Mouse (Mus musculus): ENCODE measurements around the gene Gm9376.

Gm9376 gene

DNA sequence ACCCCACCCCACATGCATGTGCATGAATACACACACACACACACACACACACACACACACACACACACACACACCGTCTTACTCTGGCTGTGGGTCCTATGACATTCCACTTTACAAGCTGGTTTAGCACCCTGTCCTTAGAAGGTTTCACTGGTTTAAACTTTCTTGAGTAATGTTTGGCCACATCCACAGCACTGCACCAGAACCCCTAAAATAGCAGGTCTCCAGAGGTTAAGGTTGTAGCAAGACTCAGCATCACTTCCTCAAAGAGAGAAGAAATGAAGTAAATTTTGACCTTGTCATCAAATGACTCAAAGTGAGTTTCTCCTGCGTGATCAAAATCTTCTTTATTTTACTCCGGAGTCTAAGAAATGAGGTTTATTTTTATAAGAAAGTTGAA lies 15.5 kb downstream of the Gm9376 start:
- in situ Hi-C loops (cut with MboI, MseI) = no loop called here

DNA sequence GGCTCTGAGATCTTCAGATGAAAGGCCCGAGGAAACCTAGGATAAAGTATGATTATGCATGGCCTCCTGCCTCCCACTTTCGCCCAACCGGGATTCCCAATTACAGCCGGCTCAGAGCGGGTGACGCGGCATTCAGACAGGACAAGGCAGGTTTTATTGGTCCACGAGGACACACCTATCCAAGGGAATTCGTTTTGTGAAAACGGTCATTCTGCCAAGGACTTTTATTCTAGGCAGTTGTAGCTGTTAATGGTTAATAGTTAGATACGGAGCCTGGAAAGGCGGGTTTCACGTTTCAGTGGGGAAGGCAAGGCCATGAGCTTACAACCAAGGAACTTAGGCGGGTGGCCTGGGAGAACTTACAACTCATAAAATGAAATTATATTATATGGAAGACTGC lies 16.2 kb downstream of the Gm9376 start:
- in situ Hi-C loops (cut with MboI, MseI) = no loop called here

DNA sequence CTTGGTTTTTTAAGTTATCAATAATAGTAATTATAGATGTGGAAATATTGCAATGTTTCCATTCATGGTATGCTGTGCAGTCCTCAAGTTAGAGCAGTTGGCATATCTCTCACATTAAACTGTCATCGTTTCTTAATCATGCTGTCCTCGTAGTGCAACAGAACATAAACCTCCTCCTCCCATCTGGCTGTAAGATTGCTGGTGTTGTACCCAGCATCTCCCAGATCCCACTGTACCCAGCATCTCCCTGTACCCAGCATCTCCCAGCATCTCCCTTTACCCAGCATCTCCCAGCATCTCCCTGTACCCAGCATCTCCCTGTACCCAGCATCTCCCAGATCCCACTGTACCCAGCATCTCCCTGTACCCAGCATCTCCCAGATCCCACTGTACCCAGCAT lies 19.3 kb downstream of the Gm9376 start:
- in situ Hi-C loops (cut with MboI, MseI) = no loop called here

DNA sequence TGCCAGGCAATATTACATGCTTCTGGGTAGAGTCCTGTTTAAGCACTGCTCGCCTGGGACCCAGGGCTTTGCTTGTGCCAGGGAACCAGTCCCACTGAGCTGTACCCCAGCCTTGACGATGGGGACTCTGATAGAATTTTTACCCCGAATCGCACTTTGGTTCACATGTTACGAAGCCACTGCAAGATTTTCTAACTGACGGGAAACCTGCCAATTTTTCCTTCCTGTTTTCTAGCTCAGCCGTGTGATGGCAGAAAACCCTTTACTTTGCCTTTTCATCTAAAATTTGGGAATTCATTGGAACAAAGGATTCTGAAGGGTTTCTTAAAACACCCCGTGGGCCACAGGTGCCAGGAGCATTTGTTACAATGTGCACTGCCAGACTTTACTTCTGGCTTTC lies 22.4 kb downstream of the Gm9376 start:
- in situ Hi-C loops (cut with MboI, MseI) = no loop called here

DNA sequence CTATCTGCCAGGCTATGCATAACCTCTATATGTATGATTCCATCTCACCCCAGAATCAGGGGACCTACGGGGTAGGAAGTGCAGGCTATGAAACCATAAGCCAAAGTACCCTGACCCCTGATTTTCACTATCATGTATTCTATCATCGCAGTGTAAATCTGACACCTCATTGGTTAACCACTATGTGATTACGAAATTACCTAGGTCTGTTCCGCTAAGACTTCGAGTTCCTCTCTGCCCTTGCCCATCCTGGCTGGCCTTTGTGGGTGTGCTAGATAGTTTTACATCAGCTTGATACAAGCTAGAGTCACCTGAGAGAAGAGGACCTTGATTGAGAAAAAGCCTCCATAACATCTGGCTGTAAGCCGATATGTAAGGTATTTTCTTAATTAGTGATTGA lies 23.2 kb downstream of the Gm9376 start:
- in situ Hi-C loops (cut with MboI, MseI) = no loop called here

DNA sequence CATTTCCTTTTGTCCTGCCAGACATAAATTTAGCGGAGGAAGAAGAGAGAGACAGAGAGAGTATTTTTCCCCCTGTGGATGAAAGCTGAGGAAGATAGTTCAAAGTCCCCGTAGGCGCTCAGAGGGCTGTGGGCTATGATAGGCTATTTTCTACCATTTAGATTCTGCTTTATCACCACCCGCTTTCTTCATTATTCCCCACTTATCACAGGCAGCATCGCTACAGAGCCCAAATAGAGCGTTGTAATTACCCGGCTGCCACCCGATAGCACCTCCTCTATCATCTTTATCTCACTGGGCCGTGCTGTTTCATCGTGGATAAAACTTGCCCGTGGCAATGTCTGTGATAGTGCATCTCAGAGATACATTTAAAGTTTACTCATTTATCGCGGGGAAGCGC lies 35.8 kb downstream of the Gm9376 start:
- in situ Hi-C loops (cut with MboI, MseI) = loop anchor here in 1 of 2 experiments (25.0 kb wide), 1 partner anchor 1590 kb away; no protein-coding TSS in a partner anchor

DNA sequence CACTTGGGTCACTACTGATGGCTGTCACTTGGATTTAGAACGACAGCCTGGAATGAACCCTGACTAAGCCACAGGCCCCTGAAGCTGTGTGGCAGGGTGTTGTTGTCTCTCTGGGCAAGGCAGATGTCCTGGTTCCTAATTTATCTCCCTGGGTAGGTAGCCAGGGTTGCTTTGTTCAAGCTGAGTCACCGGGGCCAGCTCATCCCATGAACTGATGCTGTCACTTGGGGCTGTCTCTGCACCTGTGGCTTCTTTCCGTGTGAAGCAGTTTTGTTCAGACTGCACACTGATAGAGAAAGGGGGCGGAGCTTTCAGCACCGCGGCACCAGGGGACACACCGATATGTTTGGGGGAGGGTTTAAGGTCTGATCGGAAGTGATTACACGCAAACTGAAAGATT lies 37.8 kb downstream of the Gm9376 start:
- in situ Hi-C loops (cut with MboI, MseI) = loop anchor here in 1 of 2 experiments (25.0 kb wide), 1 partner anchor 1592 kb away; no protein-coding TSS in a partner anchor

DNA sequence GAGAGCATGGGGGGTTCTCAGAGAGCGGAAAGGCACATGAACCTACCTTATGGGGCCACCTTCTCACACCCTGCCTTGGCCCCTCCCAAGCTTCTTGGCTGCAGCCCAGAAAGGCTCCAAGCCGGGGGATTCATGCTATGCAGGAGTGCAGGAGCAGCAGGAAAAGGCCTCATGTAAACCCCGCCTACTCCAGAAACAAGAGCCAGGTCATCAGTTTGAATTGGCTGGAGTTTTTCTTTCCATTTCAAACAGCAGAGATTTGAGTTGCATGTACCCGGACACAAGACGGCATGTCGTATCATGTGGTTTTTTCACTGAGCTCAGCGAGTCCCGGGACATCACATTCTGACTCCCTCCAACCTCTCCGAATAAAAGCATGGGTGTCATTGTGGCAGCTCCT lies 39.2 kb downstream of the Gm9376 start:
- in situ Hi-C loops (cut with MboI, MseI) = loop anchor here in 1 of 2 experiments (25.0 kb wide), 1 partner anchor 1594 kb away; no protein-coding TSS in a partner anchor

DNA sequence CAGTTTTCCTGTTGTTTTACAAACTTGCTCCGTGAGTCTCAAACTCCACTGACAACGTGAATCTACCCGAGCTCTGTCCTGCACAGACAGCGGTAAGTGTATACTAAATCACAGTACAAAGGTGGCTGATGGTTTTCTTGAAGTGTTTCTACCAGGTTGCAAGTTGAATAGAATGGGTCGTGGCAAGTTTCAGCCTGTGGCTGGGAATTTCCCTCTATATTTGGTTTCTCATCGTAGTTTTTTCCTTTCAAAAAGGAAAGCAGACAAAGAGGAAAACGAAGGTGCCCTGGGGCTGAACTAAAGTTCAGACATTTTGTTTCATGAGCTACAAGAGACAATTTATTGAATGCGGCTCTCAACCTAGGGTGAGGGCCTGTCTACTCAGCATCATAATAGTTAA lies 40.3 kb downstream of the Gm9376 start:
- in situ Hi-C loops (cut with MboI, MseI) = loop anchor here in 1 of 2 experiments (25.0 kb wide), 1 partner anchor 1595 kb away; no protein-coding TSS in a partner anchor

DNA sequence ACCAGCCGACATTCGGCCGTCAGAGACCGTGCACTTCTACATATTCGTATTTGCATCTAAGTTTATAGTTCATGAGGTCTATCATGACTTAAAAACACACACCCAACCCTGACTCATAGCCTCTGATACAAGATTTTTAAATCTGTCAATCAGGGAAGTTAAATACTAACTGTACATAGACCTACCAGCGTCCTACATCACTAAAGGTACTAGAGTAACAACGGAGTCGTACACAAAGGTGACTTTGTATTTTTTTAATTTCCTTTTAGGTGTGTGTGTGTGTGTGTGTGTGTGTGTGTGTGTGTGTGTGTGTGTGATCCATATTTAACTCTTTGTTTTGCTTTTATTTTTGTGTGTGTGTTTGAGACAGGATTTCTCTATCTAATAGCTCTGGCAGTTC lies 44.9 kb downstream of the Gm9376 start:
- in situ Hi-C loops (cut with MboI, MseI) = loop anchor here in 1 of 2 experiments (25.0 kb wide), 1 partner anchor 1599 kb away; no protein-coding TSS in a partner anchor

DNA sequence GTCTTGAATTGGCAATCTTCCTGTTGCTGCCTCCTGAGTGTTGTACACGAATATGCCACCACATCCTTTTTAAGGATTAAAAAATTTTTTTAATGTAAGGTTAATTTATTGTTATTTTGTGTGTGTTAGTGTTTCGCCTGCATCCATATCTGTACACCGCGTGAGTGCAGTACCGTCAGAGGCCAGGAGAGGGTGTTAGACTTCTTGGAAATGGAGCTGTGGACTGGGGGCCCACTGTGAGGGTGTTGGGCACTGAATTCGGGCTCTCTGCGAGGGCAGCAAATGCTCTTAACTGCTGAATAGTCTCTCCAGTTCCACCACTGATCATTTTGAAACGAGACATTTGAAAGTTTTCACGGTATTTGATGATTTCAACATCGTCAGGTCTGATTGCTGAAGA lies 45.9 kb downstream of the Gm9376 start:
- in situ Hi-C loops (cut with MboI, MseI) = loop anchor here in 1 of 2 experiments (25.0 kb wide), 1 partner anchor 1600 kb away; no protein-coding TSS in a partner anchor

DNA sequence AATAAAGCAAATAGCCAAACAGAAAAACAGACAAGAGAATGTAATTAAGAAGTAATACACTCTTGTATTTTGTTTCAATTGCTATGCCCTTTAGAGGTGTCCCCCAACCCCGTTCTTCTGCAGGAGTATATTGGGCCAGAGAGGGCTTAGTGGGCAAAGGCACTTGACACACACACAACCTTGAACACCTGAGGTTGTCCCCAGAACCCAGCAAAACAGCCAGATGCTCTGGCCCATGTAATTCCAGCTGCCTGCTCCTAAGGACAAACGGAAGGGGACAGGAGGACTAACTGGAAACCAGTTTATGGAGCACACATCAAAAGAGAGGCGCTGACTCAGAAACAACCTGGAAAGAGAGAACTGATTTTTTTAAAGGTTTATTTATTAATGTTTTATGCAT lies 47.2 kb downstream of the Gm9376 start:
- in situ Hi-C loops (cut with MboI, MseI) = loop anchor here in 1 of 2 experiments (25.0 kb wide), 1 partner anchor 1602 kb away; no protein-coding TSS in a partner anchor

DNA sequence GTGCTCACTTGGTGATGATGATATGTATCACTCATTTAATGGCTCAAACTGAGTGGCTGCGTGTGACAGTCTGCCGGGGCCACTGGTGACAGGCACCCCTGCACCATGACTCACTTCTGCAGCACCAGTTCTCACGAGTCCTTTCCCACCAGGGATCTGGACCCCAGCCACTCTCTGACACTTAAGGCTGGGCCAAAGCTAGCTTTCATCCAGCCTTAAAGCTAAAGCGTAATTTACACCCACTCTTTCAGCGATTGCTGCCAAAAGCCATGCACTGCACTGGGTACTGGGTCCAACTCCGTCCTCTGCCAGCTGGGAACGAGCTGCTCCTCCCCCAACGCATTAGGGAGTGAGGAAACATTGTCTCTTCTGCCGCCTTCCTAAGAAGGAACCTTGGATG lies 50.5 kb downstream of the Gm9376 start:
- in situ Hi-C loops (cut with MboI, MseI) = loop anchor here in 1 of 2 experiments (25.0 kb wide), 1 partner anchor 1605 kb away; no protein-coding TSS in a partner anchor

Measured in T-helper 17 cell (primary cell).